Mouse (Mus musculus) kidney, embryonic 15.5 days (tissue): ENCODE data around the gene D330020A13Rik. TPM values are rescaled to one million over a fixed set of nuclear protein-coding genes. Genes with fewer than 3 reads are reported as not detected.

Experiments used
- ATAC-seq: fragments of 200-750 bp; cut with Nextera tagmentation; replicated peaks from 2 replicates; pipeline ENCODE4 v1.8.0; 2017; ENCODE audit warnings: moderate TSS enrichment; ENCODE audit not compliant: low FRiP score
- H3K27ac ChIP-seq: fragments of 300-500 bp; sonication (generic); 2 replicates; pipeline ENCODE4 v1.5.1; 2015; ENCODE audit warnings: mild to moderate bottlenecking, inconsistent platforms
- H3K27me3 ChIP-seq: fragments of 300-500 bp; sonication (generic); 2 replicates; pipeline ENCODE4 v1.6.1; 2015; ENCODE audit warnings: inconsistent platforms
- H3K36me3 ChIP-seq: fragments of 300-500 bp; sonication (generic); 2 replicates; pipeline ENCODE4 v1.6.1; 2015; ENCODE audit warnings: inconsistent platforms
- H3K4me1 ChIP-seq: fragments of 300-500 bp; sonication (generic); 2 replicates; pipeline ENCODE4 v1.6.1; 2015; ENCODE audit warnings: inconsistent platforms
- H3K4me2 ChIP-seq: fragments of 300-500 bp; sonication (generic); 2 replicates; pipeline ENCODE4 v1.6.1; 2015; ENCODE audit warnings: moderate library complexity, mild to moderate bottlenecking, inconsistent platforms
- H3K4me3 ChIP-seq: fragments of 300-500 bp; sonication (generic); replicated peaks from 2 replicates; pipeline ENCODE4 v1.5.1; 2015; ENCODE audit warnings: mild to moderate bottlenecking, inconsistent platforms
- H3K9ac ChIP-seq: fragments of 300-500 bp; sonication (generic); 2 replicates; pipeline ENCODE4 v1.6.1; 2015; ENCODE audit warnings: mild to moderate bottlenecking, inconsistent platforms
- H3K9me3 ChIP-seq: fragments of 300-500 bp; sonication (generic); replicated peaks from 2 replicates; pipeline ENCODE4 v1.6.1; 2016; ENCODE audit warnings: inconsistent platforms
- WGBS: fragments of 180-500 bp; shearing (Covaris S2); methylation state at CpG from one replicate; pipeline ENCODE4 v1.1.7; 2015; ENCODE audit warnings: mixed read lengths; 5-methylcytosine and 5-hydroxymethylcytosine counted together
- polyA plus RNA-seq: library from polyadenylated mRNA; unstranded; fragments of >200 nt; fragmentation: Nextera tagmentation; extraction: Ambion mirVana; gene quantifications from 2 replicates; pipeline ENCODE4 v1.2.1, GENCODE M21; 2015

Gene D330020A13Rik
- 0.52 and 0.81 TPM in 2 replicates for polyA plus RNA-seq

- peak within 1 kb of the TSS; percentile 54 for H3K9ac ChIP-seq
- peak within 1 kb of the TSS; percentile 90 for H3K4me2 ChIP-seq
- H3K4me1 ChIP-seq, result peaks cover 11% of the 10 kb centered on the region
- peak within 1 kb of the TSS; percentile 62 for H3K4me3 ChIP-seq
- under 1% methylated on average over 75 of the region's 79 CpGs for WGBS
- H3K27ac ChIP-seq, result peak within 1 kb of the TSS; percentile 79
- no peaks in the 10 kb centered on the region for H3K9me3 ChIP-seq
- H3K27me3 ChIP-seq, result peaks cover 19% of the 10 kb centered on the region
- no peaks in the 10 kb centered on the region for H3K36me3 ChIP-seq
- ATAC-seq, result peak; percentile 88
These were observed at the start of gene D330020A13Rik, which contains the start of gene B4galnt3 for GRCm38 (mm10) chr6:120294056-120294784. TSS of gene D330020A13Rik (plus strand) at chr6:120294364. TSS of gene B4galnt3 (minus strand) at chr6:120294559.

- Histone ChIP-seq H3K27ac (no peak overlapping the region), H3K27me3 (no peaks in the 10 kb centered on the region), H3K4me2 (no peak overlapping the region), H3K9ac (no peak overlapping the region), H3K36me3 (no peaks in the 10 kb centered on the region), H3K9me3 (no peaks in the 10 kb centered on the region), H3K4me1 (0 out of 2 replicates have a peak, but pooled peaks cover 8% of the 10 kb centered on the region), H3K4me3 (no peak overlapping the region)
- 82% methylated on average over 5 of the region's 5 CpGs for WGBS
- ATAC-seq, result no peak
These were observed 47.5 kb upstream of the D330020A13Rik start for GRCm38 (mm10) chr6:120246676-120247075.

GRCm38 (mm10) chr6:120249831-120250230 is 44.3 kb upstream of the D330020A13Rik start:
- no peak overlapping the region for H3K4me3 ChIP-seq
- whole genome bisulfite sequencing, result 78% methylated on average over 5 of the region's 5 CpGs
- ATAC-seq, result no peak
- H3K9me3 ChIP-seq, result no peaks in the 10 kb centered on the region
- H3K27me3 ChIP-seq, result no peaks in the 10 kb centered on the region
- H3K4me1 ChIP-seq, result peaks cover 4% of the 10 kb centered on the region
- no peak overlapping the region for H3K27ac ChIP-seq
- no peak overlapping the region for H3K9ac ChIP-seq
- H3K4me2 ChIP-seq, result no peak overlapping the region
- no peaks in the 10 kb centered on the region for H3K36me3 ChIP-seq

- WGBS, result 68% methylated on average over 7 of the region's 7 CpGs
- H3K4me1 ChIP-seq, result peaks cover 14% of the 10 kb centered on the region
- no peaks in the 10 kb centered on the region for H3K27me3 ChIP-seq
- no peak overlapping the region for H3K4me2 ChIP-seq
- no peak overlapping the region for H3K27ac ChIP-seq
- no peak overlapping the region for H3K9ac ChIP-seq
- no peaks in the 10 kb centered on the region for H3K9me3 ChIP-seq
- no peak for ATAC-seq
- H3K36me3 ChIP-seq, result no peaks in the 10 kb centered on the region
- no peak overlapping the region for H3K4me3 ChIP-seq
These were observed 43.2 kb upstream of the D330020A13Rik start for GRCm38 (mm10) chr6:120251010-120251409.

- Histone ChIP-seq H3K4me1 (peaks cover 21% of the 10 kb centered on the region), H3K27ac (no peak overlapping the region), H3K4me3 (no peak overlapping the region), H3K36me3 (no peaks in the 10 kb centered on the region), H3K27me3 (no peaks in the 10 kb centered on the region), H3K9me3 (no peaks in the 10 kb centered on the region), H3K9ac (no peak overlapping the region), H3K4me2 (no peak overlapping the region)
- no peak for ATAC-seq
- WGBS, result 88% methylated on average over 2 of the region's 2 CpGs
These were observed 41.4 kb upstream of the D330020A13Rik start for GRCm38 (mm10) chr6:120252741-120253140.

- no peak overlapping the region for H3K4me3 ChIP-seq
- H3K4me2 ChIP-seq, result no peak overlapping the region
- no peaks in the 10 kb centered on the region for H3K36me3 ChIP-seq
- WGBS, result 52% methylated on average over 4 of the region's 4 CpGs
- no peak overlapping the region for H3K9ac ChIP-seq
- H3K4me1 ChIP-seq, result peaks cover 21% of the 10 kb centered on the region
- H3K9me3 ChIP-seq, result no peaks in the 10 kb centered on the region
- peak; percentile 85 for ATAC-seq
- H3K27ac ChIP-seq, result peak overlapping the region; percentile 87
- H3K27me3 ChIP-seq, result no peaks in the 10 kb centered on the region
These were observed 39.5 kb upstream of the D330020A13Rik start for GRCm38 (mm10) chr6:120254640-120255039.

GRCm38 (mm10) chr6:120255144-120255543 is 39.0 kb upstream of the D330020A13Rik start:
- ATAC-seq, result peak; percentile 79
- H3K27ac ChIP-seq, result peak overlapping the region; percentile 87
- no peaks in the 10 kb centered on the region for H3K27me3 ChIP-seq
- H3K36me3 ChIP-seq, result no peaks in the 10 kb centered on the region
- no peak overlapping the region for H3K4me2 ChIP-seq
- H3K9me3 ChIP-seq, result no peaks in the 10 kb centered on the region
- no peak overlapping the region for H3K4me3 ChIP-seq
- H3K4me1 ChIP-seq, result peaks cover 21% of the 10 kb centered on the region
- WGBS, result 55% methylated on average over 4 of the region's 4 CpGs
- no peak overlapping the region for H3K9ac ChIP-seq

- Histone ChIP-seq H3K27ac (peak overlapping the region; percentile 87), H3K9me3 (no peaks in the 10 kb centered on the region), H3K36me3 (no peaks in the 10 kb centered on the region), H3K27me3 (no peaks in the 10 kb centered on the region), H3K9ac (no peak overlapping the region), H3K4me1 (peaks cover 21% of the 10 kb centered on the region), H3K4me3 (no peak overlapping the region), H3K4me2 (no peak overlapping the region)
- WGBS, result 68% methylated on average over 12 of the region's 12 CpGs
- no peak for ATAC-seq
These were observed 38.5 kb upstream of the D330020A13Rik start for GRCm38 (mm10) chr6:120255701-120256100.

GRCm38 (mm10) chr6:120256431-120256935 is 37.7 kb upstream of the D330020A13Rik start:
- Histone ChIP-seq H3K4me2 (no peak overlapping the region), H3K4me3 (no peak overlapping the region), H3K27me3 (no peaks in the 10 kb centered on the region), H3K27ac (peak overlapping the region; percentile 87; the same call in 1 of the 2 replicates), H3K36me3 (no peaks in the 10 kb centered on the region), H3K9ac (no peak overlapping the region), H3K4me1 (peaks cover 21% of the 10 kb centered on the region), H3K9me3 (no peaks in the 10 kb centered on the region)
- ATAC-seq, result no peak
- 60% methylated on average over 5 of the region's 5 CpGs for WGBS

- Histone ChIP-seq H3K4me1 (peaks cover 38% of the 10 kb centered on the region), H3K27me3 (no peaks in the 10 kb centered on the region), H3K36me3 (no peaks in the 10 kb centered on the region), H3K27ac (no peak overlapping the region), H3K4me3 (no peak overlapping the region), H3K9ac (no peak overlapping the region), H3K9me3 (no peaks in the 10 kb centered on the region), H3K4me2 (no peak overlapping the region)
- WGBS, result 68% methylated on average over 9 of the region's 9 CpGs
- no peak for ATAC-seq
These were observed 34.7 kb upstream of the D330020A13Rik start for GRCm38 (mm10) chr6:120259481-120259880.

- peaks cover 19% of the 10 kb centered on the region for H3K4me1 ChIP-seq
- no peak overlapping the region for H3K4me2 ChIP-seq
- H3K4me3 ChIP-seq, result no peak overlapping the region
- no peaks in the 10 kb centered on the region for H3K27me3 ChIP-seq
- H3K36me3 ChIP-seq, result no peaks in the 10 kb centered on the region
- no peaks in the 10 kb centered on the region for H3K9me3 ChIP-seq
- no peak; the same call in 1 of the 2 replicates for ATAC-seq
- H3K27ac ChIP-seq, result peak overlapping the region; percentile 38
- WGBS, result 53% methylated on average over 12 of the region's 12 CpGs
- H3K9ac ChIP-seq, result no peak overlapping the region
These were observed 31.2 kb upstream of the D330020A13Rik start for GRCm38 (mm10) chr6:120262886-120263531.

GRCm38 (mm10) chr6:120263608-120264007 is 30.6 kb upstream of the D330020A13Rik start:
- Histone ChIP-seq H3K4me3 (no peak overlapping the region), H3K9ac (no peak overlapping the region), H3K4me1 (peaks cover 19% of the 10 kb centered on the region), H3K4me2 (no peak overlapping the region), H3K27ac (peak overlapping the region; percentile 38), H3K36me3 (no peaks in the 10 kb centered on the region), H3K9me3 (no peaks in the 10 kb centered on the region), H3K27me3 (no peaks in the 10 kb centered on the region)
- 56% methylated on average over 7 of the region's 7 CpGs for WGBS
- peak; percentile 61 for ATAC-seq
